Mouse (Mus musculus): ENCODE results near the gene Map3k5. TPM values are rescaled to one million over a fixed set of nuclear protein-coding genes. Genes with fewer than 3 reads are reported as not detected.
"Not testable (repeated sequence)": the region's sequence is repeated elsewhere in the genome, so short reads cannot be mapped to it uniquely, and the experiment has no call there.

Gene Map3k5
- total RNA-seq, 2 experiments from 2014 or later: 6.3 to 6.7 TPM

- intact Hi-C loops (cut with DNase I): no loop called here
- DNase-seq: no peak
Observed at GRCm38 (mm10) chr10:19956745-19957144, 22.5 kb downstream of the Map3k5 start.

GRCm38 (mm10) chr10:19960831-19961380, 26.6 kb downstream of the Map3k5 start:
- intact Hi-C loops (cut with DNase I): no loop called here
- no peak for DNase-seq

- DNase-seq: no peak
- intact Hi-C loops (cut with DNase I): no loop called here
Observed at GRCm38 (mm10) chr10:19962746-19963145, 28.5 kb downstream of the Map3k5 start.

GRCm38 (mm10) chr10:19963206-19963605, 28.9 kb downstream of the Map3k5 start:
- intact Hi-C loops (cut with DNase I): no loop called here
- DNase-seq: no peak

- DNase-seq: no peak
- intact Hi-C loops (cut with DNase I): no loop called here
Observed at GRCm38 (mm10) chr10:19964105-19964504, 29.8 kb downstream of the Map3k5 start.

- no peak for DNase-seq
- intact Hi-C loops (cut with DNase I): no loop called here
Observed at GRCm38 (mm10) chr10:19966597-19966996, 32.3 kb downstream of the Map3k5 start.

GRCm38 (mm10) chr10:19968445-19968844, 34.2 kb downstream of the Map3k5 start:
- intact Hi-C loops (cut with DNase I): no loop called here
- no peak for DNase-seq

- intact Hi-C loops (cut with DNase I): no loop called here
- no peak for DNase-seq
Observed at GRCm38 (mm10) chr10:19969831-19970460, 35.7 kb downstream of the Map3k5 start.

- DNase-seq; intact Hi-C loops (cut with DNase I): not testable (repeated sequence)
Observed at GRCm38 (mm10) chr10:19971491-19971890, 37.2 kb downstream of the Map3k5 start.

- no peak for DNase-seq
- intact Hi-C loops (cut with DNase I): no loop called here
Observed at GRCm38 (mm10) chr10:19973321-19974108, 39.2 kb downstream of the Map3k5 start.

GRCm38 (mm10) chr10:19977557-19977956, 43.3 kb downstream of the Map3k5 start:
- intact Hi-C loops (cut with DNase I): no loop called here
- no peak for DNase-seq

- no peak for DNase-seq
- intact Hi-C loops (cut with DNase I): no loop called here
Observed at GRCm38 (mm10) chr10:19978662-19979199, 44.5 kb downstream of the Map3k5 start.

GRCm38 (mm10) chr10:19987736-19988135, 53.5 kb downstream of the Map3k5 start:
- intact Hi-C loops (cut with DNase I): no loop called here
- no peak for DNase-seq

- no peak for DNase-seq
- intact Hi-C loops (cut with DNase I): no loop called here
Observed at GRCm38 (mm10) chr10:19989986-19990385, 55.7 kb downstream of the Map3k5 start.

- intact Hi-C loops (cut with DNase I): no loop called here
Observed at GRCm38 (mm10) chr10:19990638-19991037, 56.4 kb downstream of the Map3k5 start.

GRCm38 (mm10) chr10:19991237-19991865, 57.1 kb downstream of the Map3k5 start:
- intact Hi-C loops (cut with DNase I): no loop called here
- no peak for DNase-seq

More at GRCm38 (mm10) chr10:19990638-19991037, 56.4 kb downstream of the Map3k5 start:
- DNase-seq: no peak

- intact Hi-C loops (cut with DNase I): no loop called here
- no peak for DNase-seq
Observed at GRCm38 (mm10) chr10:19991866-19992252, 57.6 kb downstream of the Map3k5 start.

GRCm38 (mm10) chr10:19994469-19995450, 60.5 kb downstream of the Map3k5 start:
- intact Hi-C loops (cut with DNase I): no loop called here
- DNase-seq: no peak

GRCm38 (mm10) chr10:19996151-19996550, 61.9 kb downstream of the Map3k5 start:
- DNase-seq: no peak
- intact Hi-C loops (cut with DNase I): no loop called here

All from gastrocnemius, postnatal 36 days (tissue).